Mouse (Mus musculus) E14TG2a.4 (cell line): ENCODE measurements at regions not wholly inside any gene's neighbourhood (a gene's known extent, or its start where the extent isn't known, plus 50 kb on each side); places are given as distances from the start of the nearest gene placed in this dataset.

Experiments
- CTCF ChIP-seq: conservative IDR thresholded peaks from 2 replicates; pipeline ENCODE4 v1.5.1; 2014; ENCODE audit warnings: low read length
- NANOG ChIP-seq: IDR thresholded peaks from 2 replicates; pipeline ENCODE4 v1.6.1; 2014; ENCODE audit warnings: borderline replicate concordance, low read length, mixed read lengths
- POU5F1 ChIP-seq: IDR thresholded peaks from 2 replicates; pipeline ENCODE4 v1.6.1; 2014; ENCODE audit warnings: low read length, borderline replicate concordance

DNA sequence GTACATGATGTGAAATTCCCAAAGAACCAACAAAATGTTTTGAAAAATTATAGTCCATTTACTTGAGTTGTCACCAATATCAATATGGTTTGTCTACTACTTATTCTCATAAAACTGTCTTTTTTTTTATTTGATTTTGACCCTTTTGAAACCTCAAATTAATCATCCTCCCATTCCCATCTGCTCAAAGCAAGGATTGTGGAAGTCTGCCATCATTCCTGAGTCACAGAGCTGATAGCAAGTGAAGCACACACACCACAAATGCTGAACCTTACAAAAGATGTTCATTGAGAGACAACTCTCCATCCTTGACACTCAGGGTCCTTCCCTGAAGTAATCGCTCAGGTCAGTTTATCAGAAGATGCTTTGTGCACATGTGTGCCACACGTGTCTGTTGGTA is 82.1 kb upstream of the Kap start:
- TF ChIP-seq CTCF (no peak), NANOG (no peak), POU5F1 (no peak)
